Mouse (Mus musculus): Measurements from ENCODE around the gene Dab1. TPM values are rescaled to one million over a fixed set of nuclear protein-coding genes. Genes with fewer than 3 reads are reported as not detected.

Gene Dab1
- polyA plus RNA-seq, 1 experiment, result 0.26 TPM

GRCm38 (mm10) chr4:104578370-104578769 is 959.2 kb downstream of the Dab1 start:
- Histone ChIP-seq H3K36me3 (ENCODE audit: control insufficient read depth, insufficient read depth, low read length) (no peaks in the 10 kb centered on the region), H3K4me1 (ENCODE audit: control insufficient read depth, insufficient read depth, insufficient read length) (no peaks in the 10 kb centered on the region), H3K4me3 (ENCODE audit: extremely low read depth, insufficient read depth, insufficient read length) (no peak overlapping the region), H3K27me3 (ENCODE audit: control insufficient read depth, insufficient read depth, low read length) (no peaks in the 10 kb centered on the region), H3K27ac (ENCODE audit: insufficient read depth, low read length) (no peak overlapping the region)
- DNase-seq (ENCODE audit: low read depth in 1 of 2, low spot score in 2 of 2), result no peak
- WGBS, result 44% methylated on average over 3 of the region's 3 CpGs
- no peak for TF ChIP-seq POLR2A (IDR thresholded peaks at IDR 0.05; ENCODE audit: low read depth, low read length)
- TF ChIP-seq CTCF (IDR thresholded peaks at IDR 0.05; ENCODE audit: extremely low read depth, insufficient read depth, insufficient read length, insufficient replicate concordance), result no peak

- H3K4me1 ChIP-seq (ENCODE audit: control insufficient read depth, insufficient read depth, insufficient read length), result no peaks in the 10 kb centered on the region
- TF ChIP-seq POLR2A (IDR thresholded peaks at IDR 0.05; ENCODE audit: low read depth, low read length) (no peak), CTCF (IDR thresholded peaks at IDR 0.05; ENCODE audit: extremely low read depth, insufficient read depth, insufficient read length, insufficient replicate concordance) (no peak)
- WGBS, result 78% methylated on average over 5 of the region's 5 CpGs
- H3K27ac ChIP-seq (ENCODE audit: insufficient read depth, low read length), result no peak overlapping the region
- no peaks in the 10 kb centered on the region for H3K27me3 ChIP-seq (ENCODE audit: control insufficient read depth, insufficient read depth, low read length)
- H3K36me3 ChIP-seq (ENCODE audit: control insufficient read depth, insufficient read depth, low read length), result no peaks in the 10 kb centered on the region
- no peak overlapping the region for H3K4me3 ChIP-seq (ENCODE audit: extremely low read depth, insufficient read depth, insufficient read length)
- no peak for DNase-seq (ENCODE audit: low read depth in 1 of 2, low spot score in 2 of 2)
These were observed 960.9 kb downstream of the Dab1 start for GRCm38 (mm10) chr4:104579946-104580544.

GRCm38 (mm10) chr4:104582726-104583125 is 963.6 kb downstream of the Dab1 start:
- WGBS, result 74% methylated on average over 5 of the region's 5 CpGs
- no peak for TF ChIP-seq POLR2A (IDR thresholded peaks at IDR 0.05; ENCODE audit: low read depth, low read length)
- TF ChIP-seq CTCF (IDR thresholded peaks at IDR 0.05; ENCODE audit: extremely low read depth, insufficient read depth, insufficient read length, insufficient replicate concordance), result no peak
- DNase-seq (ENCODE audit: low read depth in 1 of 2, low spot score in 2 of 2), result no peak
- no peak overlapping the region for H3K27ac ChIP-seq (ENCODE audit: insufficient read depth, low read length)
- no peaks in the 10 kb centered on the region for H3K36me3 ChIP-seq (ENCODE audit: control insufficient read depth, insufficient read depth, low read length)
- no peaks in the 10 kb centered on the region for H3K27me3 ChIP-seq (ENCODE audit: control insufficient read depth, insufficient read depth, low read length)
- H3K4me1 ChIP-seq (ENCODE audit: control insufficient read depth, insufficient read depth, insufficient read length), result no peaks in the 10 kb centered on the region
- H3K4me3 ChIP-seq (ENCODE audit: extremely low read depth, insufficient read depth, insufficient read length), result no peak overlapping the region

GRCm38 (mm10) chr4:104587826-104588225 is 968.7 kb downstream of the Dab1 start:
- Histone ChIP-seq H3K4me3 (ENCODE audit: extremely low read depth, insufficient read depth, insufficient read length) (no peak overlapping the region), H3K36me3 (ENCODE audit: control insufficient read depth, insufficient read depth, low read length) (no peaks in the 10 kb centered on the region), H3K27ac (ENCODE audit: insufficient read depth, low read length) (no peak overlapping the region), H3K4me1 (ENCODE audit: control insufficient read depth, insufficient read depth, insufficient read length) (no peaks in the 10 kb centered on the region), H3K27me3 (ENCODE audit: control insufficient read depth, insufficient read depth, low read length) (no peaks in the 10 kb centered on the region)
- WGBS, result 70% methylated on average over 2 of the region's 2 CpGs
- DNase-seq (ENCODE audit: low read depth in 1 of 2, low spot score in 2 of 2), result no peak
- TF ChIP-seq POLR2A (IDR thresholded peaks at IDR 0.05; ENCODE audit: low read depth, low read length), result no peak
- no peak for TF ChIP-seq CTCF (IDR thresholded peaks at IDR 0.05; ENCODE audit: extremely low read depth, insufficient read depth, insufficient read length, insufficient replicate concordance)

- Histone ChIP-seq H3K36me3 (ENCODE audit: control insufficient read depth, insufficient read depth, low read length) (no peaks in the 10 kb centered on the region), H3K4me3 (ENCODE audit: extremely low read depth, insufficient read depth, insufficient read length) (no peak overlapping the region), H3K4me1 (ENCODE audit: control insufficient read depth, insufficient read depth, insufficient read length) (no peaks in the 10 kb centered on the region), H3K27ac (ENCODE audit: insufficient read depth, low read length) (no peak overlapping the region), H3K27me3 (ENCODE audit: control insufficient read depth, insufficient read depth, low read length) (no peaks in the 10 kb centered on the region)
- TF ChIP-seq POLR2A (IDR thresholded peaks at IDR 0.05; ENCODE audit: low read depth, low read length) (no peak), CTCF (IDR thresholded peaks at IDR 0.05; ENCODE audit: extremely low read depth, insufficient read depth, insufficient read length, insufficient replicate concordance) (no peak)
- 92% methylated on average over 7 of the region's 7 CpGs for WGBS
- DNase-seq (ENCODE audit: low read depth in 1 of 2, low spot score in 2 of 2), result no peak
These were observed 977.8 kb downstream of the Dab1 start for GRCm38 (mm10) chr4:104596936-104597335.

GRCm38 (mm10) chr4:104597490-104598465 is 978.6 kb downstream of the Dab1 start:
- Histone ChIP-seq H3K27ac (ENCODE audit: insufficient read depth, low read length) (no peak overlapping the region), H3K4me1 (ENCODE audit: control insufficient read depth, insufficient read depth, insufficient read length) (no peaks in the 10 kb centered on the region), H3K4me3 (ENCODE audit: extremely low read depth, insufficient read depth, insufficient read length) (no peak overlapping the region), H3K36me3 (ENCODE audit: control insufficient read depth, insufficient read depth, low read length) (no peaks in the 10 kb centered on the region), H3K27me3 (ENCODE audit: control insufficient read depth, insufficient read depth, low read length) (no peaks in the 10 kb centered on the region)
- 73% methylated on average over 6 of the region's 6 CpGs for WGBS
- TF ChIP-seq CTCF (IDR thresholded peaks at IDR 0.05; ENCODE audit: extremely low read depth, insufficient read depth, insufficient read length, insufficient replicate concordance) (no peak), POLR2A (IDR thresholded peaks at IDR 0.05; ENCODE audit: low read depth, low read length) (no peak)
- no peak for DNase-seq (ENCODE audit: low read depth in 1 of 2, low spot score in 2 of 2)

Measured in spleen, adult 2 months (tissue).